Mouse (Mus musculus) spleen, adult 2 months (tissue): ENCODE data around the gene Olfr689.

Experiments used
- CTCF ChIP-seq: fragments of 200-500 bp; IDR thresholded peaks from 2 replicates; pipeline ENCODE4 v1.5.1; 2011; ENCODE audit warnings: mild to moderate bottlenecking, inconsistent platforms; ENCODE audit not compliant: insufficient read depth, insufficient read length, insufficient replicate concordance; ENCODE audit errors: extremely low read depth
- POLR2A ChIP-seq: fragments of 200-500 bp; IDR thresholded peaks from 2 replicates; pipeline ENCODE4 v1.6.1; 2011; ENCODE audit warnings: low read depth, low read length, inconsistent platforms

GRCm38 (mm10) chr7:105367930-105368329 lies 57.0 kb downstream of the Olfr689 start, which contains the start of gene Olfr692:
- TF ChIP-seq CTCF (no peak), POLR2A (no peak)
